Mouse (Mus musculus): ENCODE results near the gene Ppp2r5e.

- TF ChIP-seq POLR2A (IDR thresholded peaks at IDR 0.05; ENCODE audit: low read depth, low read length), result no peak
- TF ChIP-seq CTCF (conservative IDR thresholded peaks at IDR 0.05; ENCODE audit: insufficient read depth, insufficient read length, low read depth, low read length), result no peak
These were observed 56.8 kb downstream of the Ppp2r5e start for GRCm38 (mm10) chr12:75539228-75539627.

Data from kidney, adult 2 months (tissue).